ENCODE assay signal across 14 mouse cellular contexts in the genomic region with DNA sequence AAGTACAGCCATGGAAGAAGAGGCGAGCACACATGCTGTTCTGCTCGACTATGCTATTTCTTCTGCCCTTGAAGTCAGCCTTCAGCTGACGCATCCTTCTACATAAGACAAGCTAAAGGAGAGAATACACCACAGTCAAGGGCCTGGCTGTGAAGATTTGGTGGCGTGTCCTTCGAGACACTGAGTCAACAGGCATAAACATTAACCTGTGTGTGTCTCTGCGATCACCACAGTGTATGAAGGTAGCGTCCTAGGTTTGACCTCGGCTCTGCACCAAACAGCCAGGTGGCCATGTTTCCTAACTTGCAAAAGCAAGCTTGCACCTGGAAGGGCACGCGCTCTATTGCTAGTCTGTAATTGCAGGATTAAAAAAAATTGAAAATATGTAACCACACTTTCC.
DNase-seq lines count a peak whose midpoint lies in the region; ATAC-seq and TF ChIP-seq lines count a peak whose summit lies in the region.
"Had no signal": no experiment of that assay in that cellular context is flagged by ENCODE, and none has a peak within 500 bp of the region (broad histone marks: within the 10 kb centered on the region; RNA-seq: fewer than 3 reads in every experiment).

No protein-coding gene starts in this region.

- H3K36me3 ChIP-seq in hindbrain, postnatal 0 days (ENCODE audit: insufficient read depth, low read length): no peaks in the 10 kb centered on the region
- no peaks in the 10 kb centered on the region for H3K36me3 ChIP-seq in hindbrain, embryonic 10.5 days
- H3K36me3 ChIP-seq in intestine, embryonic 16.5 days (ENCODE audit: control insufficient read depth, insufficient read depth, low read length): no peaks in the 10 kb centered on the region
- H3K36me3 ChIP-seq: hindbrain, embryonic 15.5 days; neural tube, embryonic 12.5 days had no signal

- H3K9ac ChIP-seq in hindbrain, postnatal 0 days (replicated peaks; ENCODE audit: low read length): no peak overlapping the region
- no peak overlapping the region for H3K9ac ChIP-seq in intestine, embryonic 16.5 days (ENCODE audit: low read depth, low read length)
- H3K9ac ChIP-seq: hindbrain, embryonic 15.5 days; liver, embryonic 14.5 days; neural tube, embryonic 12.5 days had no signal

- no peaks in the 10 kb centered on the region for H3K9me3 ChIP-seq in hindbrain, postnatal 0 days (ENCODE audit: low read length)
- no peaks in the 10 kb centered on the region for H3K9me3 ChIP-seq in hindbrain, embryonic 10.5 days
- no peaks in the 10 kb centered on the region for H3K9me3 ChIP-seq in intestine, embryonic 16.5 days (ENCODE audit: control insufficient read depth, low read length)
- H3K9me3 ChIP-seq: hindbrain, embryonic 15.5 days; neural tube, embryonic 12.5 days had no signal

- no peak for TF ChIP-seq CTCF in hindbrain, postnatal 0 days (IDR thresholded peaks at IDR 0.05; ENCODE audit: low read depth)

- no peak overlapping the region for H3K4me2 ChIP-seq in hindbrain, postnatal 0 days (ENCODE audit: low read depth, low read length)
- peak overlapping the region; percentile 40 for H3K4me2 ChIP-seq in intestine, embryonic 16.5 days (ENCODE audit: low read depth, low read length)
- H3K4me2 ChIP-seq: hindbrain, embryonic 15.5 days; midbrain, embryonic 11.5 days; neural tube, embryonic 12.5 days had no signal

- H3K4me1 ChIP-seq in hindbrain, postnatal 0 days (ENCODE audit: insufficient read depth, low read length): no peaks in the 10 kb centered on the region
- H3K4me1 ChIP-seq in hindbrain, embryonic 10.5 days (replicated peaks): 0 out of 2 replicates have a peak, but pooled peaks cover 8% of the 10 kb centered on the region
- H3K4me1 ChIP-seq in intestine, embryonic 16.5 days (ENCODE audit: control insufficient read depth, insufficient read depth, low read length): peaks cover 27% of the 10 kb centered on the region
- H3K4me1 ChIP-seq: hindbrain, embryonic 15.5 days had no signal

- 82% methylated on average over 10 of the region's 10 CpGs for WGBS in hindbrain, postnatal 0 days
- 90% methylated on average over 10 of the region's 10 CpGs for WGBS in hindbrain, embryonic 10.5 days
- WGBS in intestine, embryonic 16.5 days: 59% methylated on average over 10 of the region's 10 CpGs

- DNase-seq in hindbrain, postnatal 0 days (ENCODE audit: low spot score): no peak
- DNase-seq in hindbrain, embryonic 10.5 days (ENCODE audit: low spot score): no peak
- DNase-seq in adrenal gland, postnatal 10 days: peak; percentile 38
- peak; percentile 30 to 50 for DNase-seq in kidney, postnatal 25 days
- no peak for DNase-seq in cerebellum, adult 11 months
- no peak for DNase-seq in thymus, postnatal 14 days

- ATAC-seq in hindbrain, postnatal 0 days: no peak
- peak; percentile 61 for ATAC-seq in intestine, embryonic 16.5 days
- ATAC-seq in erythroid progenitor cell, adult 5-6 weeks (replicated peaks; ENCODE audit: low FRiP score, poor library complexity, severe bottlenecking): no peak
- ATAC-seq: CD4-positive, CD25-positive, alpha-beta regulatory T cell, adult 4 months had no signal

- H3K27ac ChIP-seq in hindbrain, postnatal 0 days: 0 out of 2 replicates have a peak overlapping the region, but pooled peaks have one; percentile 41
- H3K27ac ChIP-seq in hindbrain, embryonic 10.5 days: no peak overlapping the region
- peak overlapping the region; percentile 95 for H3K27ac ChIP-seq in intestine, embryonic 16.5 days (ENCODE audit: low read length)
- H3K27ac ChIP-seq: hindbrain, embryonic 15.5 days; left cerebral cortex, adult 2 months; liver, embryonic 14.5 days; neural tube, embryonic 12.5 days had no signal

- H3K4me3 ChIP-seq in hindbrain, postnatal 0 days (ENCODE audit: low read length): no peak overlapping the region
- H3K4me3 ChIP-seq in hindbrain, embryonic 10.5 days: no peak overlapping the region
- H3K4me3 ChIP-seq in intestine, embryonic 16.5 days (ENCODE audit: low read length): no peak overlapping the region
- H3K4me3 ChIP-seq: hindbrain, embryonic 15.5 days; left cerebral cortex, adult 2 months; neural tube, embryonic 12.5 days had no signal

- no peaks in the 10 kb centered on the region for H3K27me3 ChIP-seq in hindbrain, postnatal 0 days (ENCODE audit: insufficient read depth, low read length)
- no peaks in the 10 kb centered on the region for H3K27me3 ChIP-seq in hindbrain, embryonic 10.5 days (ENCODE audit: insufficient read depth, poor library complexity, severe bottlenecking)
- H3K27me3 ChIP-seq in intestine, embryonic 16.5 days (replicated peaks; ENCODE audit: control insufficient read depth, insufficient read depth, low read length): no peaks in the 10 kb centered on the region
- H3K27me3 ChIP-seq: hindbrain, embryonic 15.5 days; neural tube, embryonic 12.5 days had no signal

Comparison
In these comparisons a context has a peak if more than half of its experiments do, and no peak if none do; other contexts are left out.
1. DNase-seq: peak in adrenal gland, postnatal 10 days (single experiment) and kidney, postnatal 25 days (2 of 2); none in hindbrain, postnatal 0 days (single experiment), hindbrain, embryonic 10.5 days (single experiment), cerebellum, adult 11 months (single experiment) and thymus, postnatal 14 days (single experiment).